Mouse (Mus musculus) left cerebral cortex, postnatal 36 days (tissue): Measurements from ENCODE around the gene Rnase10. TPM values are rescaled to one million over a fixed set of nuclear protein-coding genes. Genes with fewer than 3 reads are reported as not detected.

Source experiments
- total RNA-seq, 2 experiments: library from RNA; stranded (reverse); gene quantifications; 2 replicates each; pipeline ENCODE4 v1.2.3; 2021

Rnase10 gene
- total RNA-seq, 2 experiments from 2014 or later = 0.20 to 0.25 TPM

Other genes with a start within 250 kb of the Rnase10 start
- 10 to 100 TPM; 55.2 to 67.9 TPM for gene Ttc5, start 222.2 kb upstream of the Rnase10 start, total RNA-seq
- gene Ccnb1ip1, start 200.0 kb upstream of the Rnase10 start, total RNA-seq = not detected
- 10 to 100 TPM; 24.0 to 28.7 TPM for gene Parp2, start 199.9 kb upstream of the Rnase10 start, total RNA-seq
- gene Tep1, start 137.2 kb upstream of the Rnase10 start, total RNA-seq = 1 to 10 TPM; 2.9 to 4.1 TPM
- 1 to 10 TPM; 3.6 to 4.8 TPM for gene Klhl33, start 110.2 kb upstream of the Rnase10 start, total RNA-seq
- gene Osgep, start 82.9 kb upstream of the Rnase10 start, total RNA-seq = 10 to 100 TPM; 32.0 to 35.7 TPM
- 10 to 100 TPM; 52.0 to 58.6 TPM for gene Apex1, start 82.8 kb upstream of the Rnase10 start, total RNA-seq
- 100 to 1,000 TPM in 1 of 2 experiments, 10 to 100 TPM in 1; 89.8 to 103 TPM for gene Pip4p1, start 76.9 kb upstream of the Rnase10 start, total RNA-seq
- 10 to 100 TPM; 10.7 to 11.0 TPM for gene Pnp, start 76.7 kb upstream of the Rnase10 start, total RNA-seq
- 10 to 100 TPM in 1 of 2 experiments, 1 to 10 TPM in 1; 10.0 to 13.0 TPM for gene Gm49342, start 63.2 kb upstream of the Rnase10 start, total RNA-seq
- gene Pnp2, start 51.8 kb upstream of the Rnase10 start, total RNA-seq = 1 to 10 TPM; 1.1 to 1.4 TPM
- not detected for gene Rnase9, start 34.1 kb downstream of the Rnase10 start, total RNA-seq
- gene Rnase11, start 42.4 kb downstream of the Rnase10 start, total RNA-seq = not detected
- not detected for gene Rnase12, start 49.9 kb downstream of the Rnase10 start, total RNA-seq
- not detected for gene Olfr750, start 66.7 kb downstream of the Rnase10 start, total RNA-seq
- gene Rnase4, start 83.3 kb downstream of the Rnase10 start, total RNA-seq = 10 to 100 TPM; 17.8 to 19.3 TPM
- gene Ang, start 83.4 kb downstream of the Rnase10 start, total RNA-seq = 1 to 10 TPM; 3.6 to 5.3 TPM
- not detected for gene Eddm3b, start 106.7 kb downstream of the Rnase10 start, total RNA-seq
- gene Rnase6, start 116.2 kb downstream of the Rnase10 start, total RNA-seq = under 1 TPM in 1 of 2 experiments, not detected in 1; 0.12 TPM
- under 1 TPM; 0.76 to 0.97 TPM for gene Rnase1, start 139.0 kb downstream of the Rnase10 start, total RNA-seq
- gene Rnase2b, start 154.5 kb downstream of the Rnase10 start, total RNA-seq = not detected
- gene Ang2, start 191.4 kb downstream of the Rnase10 start, total RNA-seq = not detected
- gene Ear14, start 195.6 kb downstream of the Rnase10 start, total RNA-seq = not detected
- not detected for gene Rnase2a, start 248.4 kb downstream of the Rnase10 start, total RNA-seq